Mouse (Mus musculus): ENCODE measurements around the gene Yeats4. TPM values are rescaled to one million over a fixed set of nuclear protein-coding genes. Genes with fewer than 3 reads are reported as not detected.

Yeats4 gene
- total RNA-seq, 2 experiments from 2014 or later: 67.5 to 109 TPM

DNA sequence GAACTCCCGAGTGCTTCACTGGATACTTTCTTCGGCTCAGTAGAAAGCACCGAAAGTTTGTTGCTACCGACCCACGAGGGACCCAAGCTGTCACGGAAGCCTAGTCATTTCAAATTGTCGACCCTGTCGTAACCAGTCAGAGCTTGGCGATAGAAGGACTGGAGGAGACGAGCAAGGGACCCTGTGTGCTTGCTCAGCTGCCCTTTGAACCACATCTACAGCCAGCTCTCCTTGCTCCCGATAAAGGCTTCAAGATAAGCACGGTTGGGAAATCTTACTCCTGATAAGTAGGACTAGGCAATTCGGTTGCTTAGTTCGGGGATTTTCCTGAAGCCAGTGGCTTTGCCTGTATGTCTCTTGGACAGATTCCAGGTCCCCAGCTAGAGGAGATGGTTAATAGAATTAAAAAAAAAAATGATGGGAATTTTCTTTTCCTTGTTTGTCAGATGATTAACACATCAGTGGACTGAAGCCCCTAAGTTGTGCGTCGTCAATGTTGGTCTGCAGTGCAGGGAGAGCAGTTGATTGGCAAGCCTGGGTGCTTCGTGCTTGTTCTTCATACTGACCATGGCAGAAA lies 21.2 kb downstream of the Yeats4 start:
- no peak for ATAC-seq (replicated peaks; ENCODE audit: poor library complexity)

- no peak for ATAC-seq (replicated peaks; ENCODE audit: poor library complexity)
These were observed 24.6 kb downstream of the Yeats4 start for GRCm38 (mm10) chr10:117199701-117200100.

GRCm38 (mm10) chr10:117196696-117197095 lies 27.6 kb downstream of the Yeats4 start:
- no peak for ATAC-seq (replicated peaks; ENCODE audit: poor library complexity)

DNA sequence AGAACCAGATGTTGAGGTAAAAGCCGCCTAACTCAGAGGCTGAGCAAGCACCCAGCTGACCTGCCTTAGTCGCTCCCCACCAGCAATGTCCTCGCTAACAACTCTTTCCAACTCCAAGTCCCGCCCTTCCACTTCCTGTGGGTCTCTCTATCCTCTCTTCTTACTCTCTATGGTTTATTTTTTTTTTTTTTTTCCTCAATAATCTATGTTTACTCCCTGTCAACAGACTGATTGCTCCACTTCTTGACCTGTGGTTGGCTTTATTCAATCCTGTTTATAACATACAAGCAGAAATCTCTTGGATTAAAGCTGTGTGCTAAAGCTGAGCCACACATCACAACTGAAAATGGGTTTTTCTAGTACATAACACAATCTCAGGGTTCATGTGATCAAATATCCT lies 28.6 kb downstream of the Yeats4 start:
- no peak for ATAC-seq (replicated peaks; ENCODE audit: poor library complexity)

DNA sequence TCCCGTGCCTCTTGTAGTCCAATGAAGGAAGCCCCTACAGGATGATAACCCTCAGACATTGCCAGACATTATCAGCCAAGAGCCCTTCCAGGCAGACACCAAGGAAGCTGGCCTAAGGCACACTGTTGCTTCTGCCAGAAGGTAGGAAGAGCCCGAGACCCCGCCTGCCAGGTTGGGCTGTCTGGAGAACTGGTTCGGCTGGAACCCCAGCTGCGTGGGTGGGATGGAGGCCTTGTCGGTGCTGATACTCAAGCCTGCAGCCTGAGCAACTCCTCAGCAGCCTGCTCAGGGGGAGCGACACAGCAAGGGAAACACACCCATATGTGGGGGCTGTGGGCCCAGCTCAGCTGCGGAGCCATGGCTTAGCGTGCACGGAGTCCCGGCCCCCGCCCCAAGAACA lies 29.3 kb downstream of the Yeats4 start:
- ATAC-seq (replicated peaks; ENCODE audit: poor library complexity): no peak

DNA sequence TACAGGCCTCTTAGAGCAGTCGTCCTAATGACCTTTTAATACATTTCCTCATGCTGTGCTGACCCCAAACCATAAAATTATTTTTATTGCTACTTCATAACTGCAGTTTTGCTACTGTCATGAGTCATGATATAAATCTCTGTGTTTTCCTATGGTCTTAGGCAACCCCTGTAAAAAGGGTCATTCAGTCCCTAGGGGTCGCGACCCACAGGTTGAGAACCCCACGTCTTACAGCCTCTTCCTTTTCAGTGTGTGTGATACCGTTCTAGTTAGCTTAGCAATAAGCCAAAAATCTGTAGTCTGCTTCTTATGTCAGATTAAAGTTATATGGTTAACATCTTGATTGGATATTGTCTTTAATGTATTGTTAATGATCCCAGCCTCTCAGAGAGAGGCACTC lies 30.9 kb downstream of the Yeats4 start:
- no peak for ATAC-seq (replicated peaks; ENCODE audit: poor library complexity)

GRCm38 (mm10) chr10:117185399-117186089 lies 38.8 kb downstream of the Yeats4 start:
- no peak for ATAC-seq (replicated peaks; ENCODE audit: poor library complexity)

DNA sequence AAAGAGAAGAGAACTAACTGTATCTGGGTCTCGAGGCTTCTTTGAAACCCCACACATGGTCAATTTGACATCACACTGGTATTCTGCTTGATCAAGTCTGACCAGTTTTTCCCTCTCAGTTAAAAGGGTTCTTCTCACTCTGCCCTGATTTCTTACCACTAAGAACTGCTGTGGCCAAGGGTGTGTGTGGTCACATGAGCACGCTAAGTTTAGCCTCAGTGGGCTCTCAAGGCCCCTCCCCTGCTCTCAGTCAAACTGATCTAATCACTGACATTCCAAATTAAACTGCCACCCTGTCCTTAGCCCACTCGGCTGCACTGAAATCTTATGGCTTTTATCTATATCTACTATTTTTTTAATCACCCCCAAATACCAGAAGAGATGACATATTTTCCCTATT lies 43.2 kb downstream of the Yeats4 start:
- no peak for ATAC-seq (replicated peaks; ENCODE audit: poor library complexity)

- no peak for ATAC-seq (replicated peaks; ENCODE audit: poor library complexity)
These were observed 49.7 kb downstream of the Yeats4 start for GRCm38 (mm10) chr10:117174645-117175044.

GRCm38 (mm10) chr10:117173566-117174438 lies 50.5 kb downstream of the Yeats4 start:
- ATAC-seq (replicated peaks; ENCODE audit: poor library complexity): peak; percentile 46; the same call in 1 of the 2 replicates

DNA sequence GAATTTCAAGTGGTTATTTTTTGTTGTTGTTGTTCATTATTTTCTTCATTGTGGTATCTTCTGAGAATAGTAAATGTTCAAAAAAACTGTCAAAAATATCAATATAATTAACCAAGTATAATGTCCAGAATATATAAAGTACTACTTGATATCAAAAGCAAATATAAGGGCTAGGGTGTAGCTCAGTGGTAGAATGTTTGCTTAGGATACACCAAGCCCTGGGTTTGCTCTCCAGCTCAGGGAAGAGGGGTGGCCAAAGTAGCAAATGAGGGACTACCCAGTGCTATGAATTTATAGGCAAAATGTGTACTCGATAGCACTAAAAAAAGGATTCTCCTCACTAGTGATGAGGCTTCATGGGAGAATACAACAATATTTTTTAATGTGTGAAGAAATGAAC lies 51.2 kb downstream of the Yeats4 start:
- no peak for ATAC-seq (replicated peaks; ENCODE audit: poor library complexity)

GRCm38 (mm10) chr10:117172069-117172468 lies 52.2 kb downstream of the Yeats4 start:
- no peak for ATAC-seq (replicated peaks; ENCODE audit: poor library complexity)

- peak; percentile 95 for ATAC-seq (replicated peaks; ENCODE audit: poor library complexity)
These were observed 57.4 kb downstream of the Yeats4 start for GRCm38 (mm10) chr10:117166785-117167425.

Other genes with a start within 250 kb of the Yeats4 start
- not detected in 2 replicates for gene Best3, start 238.2 kb downstream of the Yeats4 start, total RNA-seq (2015)
- not detected in 2 replicates for gene Best3, start 238.2 kb downstream of the Yeats4 start, total RNA-seq (2017)
- not detected in 2 replicates for gene Lrrc10, start 179.2 kb downstream of the Yeats4 start, total RNA-seq (2015)
- gene Lrrc10, start 179.2 kb downstream of the Yeats4 start, total RNA-seq (2017): not detected in 2 replicates
- 627 and 662 TPM in 2 replicates for gene Cct2, start 160.7 kb downstream of the Yeats4 start, total RNA-seq (2015)
- gene Cct2, start 160.7 kb downstream of the Yeats4 start, total RNA-seq (2017): 516 and 565 TPM in 2 replicates
- gene Frs2, start 76.0 kb downstream of the Yeats4 start, total RNA-seq (2015): 33.5 and 37.9 TPM in 2 replicates
- gene Frs2, start 76.0 kb downstream of the Yeats4 start, total RNA-seq (2017): 14.4 and 15.1 TPM in 2 replicates
- gene 9530003J23Rik, start 14.2 kb upstream of the Yeats4 start, total RNA-seq (2015): not detected in 2 replicates
- gene 9530003J23Rik, start 14.2 kb upstream of the Yeats4 start, total RNA-seq (2017): not detected in 2 replicates
- gene Lyz2, start 57.8 kb upstream of the Yeats4 start, total RNA-seq (2015): 545 and 765 TPM in 2 replicates
- 600 and 820 TPM in 2 replicates for gene Lyz2, start 57.8 kb upstream of the Yeats4 start, total RNA-seq (2017)
- not detected in 2 replicates for gene Lyz1, start 68.4 kb upstream of the Yeats4 start, total RNA-seq (2015)
- 0.33 TPM in 1 of 2 replicates, not detected in the other for gene Lyz1, start 68.4 kb upstream of the Yeats4 start, total RNA-seq (2017)
- gene Cpsf6, start 155.5 kb upstream of the Yeats4 start, total RNA-seq (2015): 103 and 107 TPM in 2 replicates
- 108 and 138 TPM in 2 replicates for gene Cpsf6, start 155.5 kb upstream of the Yeats4 start, total RNA-seq (2017)